Mouse (Mus musculus) liver, embryonic 11.5 days (tissue): ENCODE results near the gene Slc25a33. TPM values are rescaled to one million over a fixed set of nuclear protein-coding genes. Genes with fewer than 3 reads are reported as not detected.

Source experiments
- ATAC-seq: fragments of 200-750 bp; cut with Nextera tagmentation; replicated peaks from 2 replicates; pipeline ENCODE4 v1.8.0; 2017; ENCODE audit warnings: moderate number of reproducible peaks, mild to moderate bottlenecking, moderate TSS enrichment, moderate library complexity; ENCODE audit not compliant: low FRiP score
- DNase-seq: peaks from one replicate; pipeline ENCODE4 v3.0.0-alpha.2; 2017; ENCODE audit warnings: low spot score
- H3K27ac ChIP-seq: fragments of 300-500 bp; sonication (generic); 2 replicates; pipeline ENCODE4 v1.5.1; 2014; ENCODE audit warnings: mild to moderate bottlenecking, low read depth, low read length, control low read depth
- H3K27me3 ChIP-seq: fragments of 300-500 bp; sonication (generic); replicated peaks from 2 replicates; pipeline ENCODE4 v1.6.1; 2014; ENCODE audit warnings: low read length, mixed read lengths; ENCODE audit not compliant: control insufficient read depth, insufficient read depth
- H3K36me3 ChIP-seq: fragments of 300-500 bp; sonication (generic); 2 replicates; pipeline ENCODE4 v1.6.1; 2014; ENCODE audit warnings: mild to moderate bottlenecking, low read length, moderate library complexity, mixed read lengths; ENCODE audit not compliant: control insufficient read depth, insufficient read depth
- H3K4me1 ChIP-seq: fragments of 300-500 bp; sonication (generic); replicated peaks from 2 replicates; pipeline ENCODE4 v1.6.1; 2014; ENCODE audit warnings: low read length, mixed read lengths; ENCODE audit not compliant: control insufficient read depth, insufficient read depth
- H3K4me2 ChIP-seq: fragments of 300-500 bp; sonication (generic); 2 replicates; pipeline ENCODE4 v1.6.1; 2014; ENCODE audit warnings: mild to moderate bottlenecking, control low read depth, moderate library complexity
- H3K4me3 ChIP-seq: fragments of 300-500 bp; sonication (generic); 2 replicates; pipeline ENCODE4 v1.5.1; 2014; ENCODE audit warnings: low read depth, low read length, control low read depth
- H3K9ac ChIP-seq: fragments of 300-500 bp; sonication (generic); 2 replicates; pipeline ENCODE4 v1.6.1; 2014; ENCODE audit warnings: low read depth, low read length, control low read depth
- H3K9me3 ChIP-seq: fragments of 300-500 bp; sonication (generic); 2 replicates; pipeline ENCODE4 v1.6.1; 2016; ENCODE audit warnings: low read length, inconsistent platforms, mixed read lengths; ENCODE audit not compliant: control insufficient read depth
- WGBS: fragments of 180-500 bp; shearing (Covaris S2); extraction: QIAGEN DNeasy Blood & Tissue Kit; methylation state at CpG from one replicate; pipeline ENCODE4 v1.1.7; 2014; 5-methylcytosine and 5-hydroxymethylcytosine counted together
- microRNA-seq: library from miRNA; unstranded; fragments of <30 nt; microRNA quantifications from one replicate; pipeline ENCODE4, GENCODE M21; 2017; ENCODE audit warnings: borderline number of aligned reads
- polyA plus RNA-seq: library from polyadenylated mRNA; unstranded; fragments of >200 nt; fragmentation: Nextera tagmentation; extraction: Ambion mirVana; gene quantifications from 2 replicates; pipeline ENCODE4 v1.2.1, GENCODE M21; 2014

The Slc25a33 gene
- polyA plus RNA-seq, 1 experiment from 2014 or later: 23.2 TPM

DNA sequence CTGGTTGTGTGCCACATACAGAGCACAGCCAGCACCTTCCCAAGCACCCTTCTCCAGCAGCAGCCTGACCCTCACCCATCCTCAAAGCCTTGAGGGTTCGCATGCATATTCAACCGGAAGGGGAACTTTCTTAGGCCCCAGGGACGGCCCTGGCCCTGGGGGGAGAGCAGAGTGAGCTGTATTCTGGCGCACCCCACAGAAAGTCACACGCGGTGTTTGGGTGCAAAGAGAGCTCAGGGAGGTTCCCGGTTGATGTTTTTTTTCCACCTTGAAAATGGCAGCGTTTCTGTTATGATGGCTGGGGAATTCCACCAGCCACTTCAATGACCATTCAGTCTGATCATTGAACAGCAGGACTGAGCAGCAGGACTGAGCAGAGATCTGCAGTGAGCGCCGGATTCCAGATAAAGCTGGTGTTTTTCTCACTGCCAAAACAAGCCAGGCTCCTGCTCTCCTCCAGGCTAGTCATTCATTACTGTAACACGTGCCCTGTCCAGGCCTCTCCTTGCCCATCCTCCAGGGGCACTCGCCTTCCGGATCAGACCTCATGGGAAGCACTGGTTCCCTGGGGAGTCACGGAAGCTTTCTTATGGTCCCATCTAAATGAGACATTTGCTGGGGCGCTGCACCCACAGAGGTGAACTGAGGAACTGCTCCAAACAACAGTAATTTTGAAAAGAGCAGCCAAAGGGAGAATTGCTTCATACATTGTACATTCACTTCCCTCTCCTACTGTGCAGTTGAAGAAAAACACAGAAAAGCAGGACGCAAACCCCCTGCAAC is 77.7 kb downstream of the Slc25a33 start:
- DNase-seq: no peak
- 25% methylated on average over 16 of the region's 16 CpGs for WGBS

More for the DNA sequence above, 77.7 kb downstream of the Slc25a33 start:
- Histone ChIP-seq H3K27me3 (no peaks in the 10 kb centered on the region), H3K9me3 (no peaks in the 10 kb centered on the region), H3K36me3 (no peaks in the 10 kb centered on the region), H3K4me3 (peak overlapping the region; percentile 63), H3K9ac (peak overlapping the region; percentile 40), H3K4me1 (peaks cover 21% of the 10 kb centered on the region), H3K4me2 (peak overlapping the region; percentile 79), H3K27ac (peak overlapping the region; percentile 49)
- ATAC-seq: no peak; the same call in 1 of the 2 replicates

Small RNAs within 50 kb of the gene (microRNA-seq; reads per million reads assigned to microRNA genes)
- not detected for gene Gm47301

Other genes with a start within 250 kb of the Slc25a33 start
- gene Clstn1, start 187.8 kb downstream of the Slc25a33 start, polyA plus RNA-seq: 7.8 and 7.9 TPM in 2 replicates
- 12.6 and 12.9 TPM in 2 replicates for gene Pik3cd, start 71.7 kb downstream of the Slc25a33 start, polyA plus RNA-seq
- gene Tmem201, start 36.2 kb downstream of the Slc25a33 start, polyA plus RNA-seq: 16.8 and 16.9 TPM in 2 replicates
- gene Spsb1, start 180.8 kb upstream of the Slc25a33 start, polyA plus RNA-seq: 2.9 and 3.1 TPM in 2 replicates
- 9.4 and 9.8 TPM in 2 replicates for gene H6pd, start 234.7 kb upstream of the Slc25a33 start, polyA plus RNA-seq